Mouse (Mus musculus): ENCODE data around the gene Commd8.

Gene Commd8

DNA sequence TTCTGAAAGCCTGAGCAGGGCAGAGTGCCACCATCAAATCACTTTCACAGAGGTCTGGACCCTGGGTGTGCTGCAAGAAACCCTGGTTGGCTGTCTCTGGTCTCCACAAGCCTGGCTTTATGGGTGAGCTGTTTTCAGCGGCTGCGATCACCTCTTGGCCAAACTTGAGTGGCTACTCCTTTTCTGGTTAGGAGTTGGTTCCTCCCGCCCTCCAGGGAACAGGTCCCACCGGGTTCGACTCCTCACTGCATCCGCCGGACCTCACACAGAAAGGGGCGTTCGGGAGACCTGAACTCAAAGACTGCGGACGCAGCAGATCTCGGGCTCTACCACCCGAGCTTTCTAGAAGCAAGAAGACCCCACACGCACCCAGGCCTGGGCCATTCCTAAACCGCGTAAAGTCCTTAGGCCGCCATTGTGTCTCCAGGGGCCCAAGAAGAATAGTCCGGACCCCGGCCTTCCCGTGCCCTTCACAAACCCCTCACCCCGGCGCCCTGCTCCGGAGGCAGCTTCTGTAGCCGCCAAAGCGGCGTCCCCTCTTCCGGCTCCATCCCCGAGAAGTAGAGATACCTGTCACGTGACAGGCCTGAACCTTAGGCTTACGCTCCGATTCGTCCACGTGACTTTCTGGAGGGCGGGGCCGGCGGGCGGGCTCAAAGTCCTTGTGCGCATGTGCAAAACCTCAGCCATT, at the start of gene Commd8:
Gene Commd8 (minus strand): TSS at position 596 of the 691 bp plus-strand sequence.
- peak; percentile 93 for DNase-seq (ENCODE audit: low spot score)

DNA sequence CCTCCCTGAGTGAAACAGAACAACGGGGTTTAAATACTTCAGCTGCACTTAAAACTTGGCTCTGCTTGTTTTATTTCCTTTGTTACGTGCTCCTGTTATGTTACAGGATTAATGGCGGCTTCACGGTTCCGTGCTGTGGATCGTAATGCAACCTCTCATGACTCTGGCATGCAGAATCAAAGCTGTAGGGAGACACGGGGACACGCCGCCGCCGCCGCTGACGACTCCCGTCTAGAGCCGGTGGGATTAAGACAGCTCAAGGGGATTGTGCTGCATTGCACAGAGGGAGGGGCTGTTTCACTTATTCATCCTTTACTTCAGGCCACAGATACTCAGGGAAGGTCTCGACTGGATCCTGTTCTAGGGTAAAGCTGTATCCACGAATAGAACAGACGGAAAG, 43.8 kb upstream of the Commd8 start:
- no peak for DNase-seq (ENCODE audit: low spot score)

DNA sequence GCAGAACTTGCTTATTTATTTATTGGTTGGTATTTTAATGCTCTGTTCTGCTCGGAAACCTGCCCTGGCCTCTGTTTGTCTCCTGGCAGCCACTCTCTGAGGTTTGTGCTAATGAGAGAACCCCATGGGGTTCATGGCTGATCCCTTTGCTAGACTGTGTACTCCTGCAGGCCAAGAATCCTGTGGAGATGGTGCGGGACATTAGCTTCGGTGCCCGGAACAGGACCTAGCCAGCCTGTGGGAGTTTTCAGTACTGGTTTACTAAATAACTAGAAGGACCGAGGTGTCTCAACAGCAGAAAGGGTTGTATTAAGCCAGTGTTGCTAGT, 42.8 kb upstream of the Commd8 start:
- no peak for DNase-seq (ENCODE audit: low spot score)

DNA sequence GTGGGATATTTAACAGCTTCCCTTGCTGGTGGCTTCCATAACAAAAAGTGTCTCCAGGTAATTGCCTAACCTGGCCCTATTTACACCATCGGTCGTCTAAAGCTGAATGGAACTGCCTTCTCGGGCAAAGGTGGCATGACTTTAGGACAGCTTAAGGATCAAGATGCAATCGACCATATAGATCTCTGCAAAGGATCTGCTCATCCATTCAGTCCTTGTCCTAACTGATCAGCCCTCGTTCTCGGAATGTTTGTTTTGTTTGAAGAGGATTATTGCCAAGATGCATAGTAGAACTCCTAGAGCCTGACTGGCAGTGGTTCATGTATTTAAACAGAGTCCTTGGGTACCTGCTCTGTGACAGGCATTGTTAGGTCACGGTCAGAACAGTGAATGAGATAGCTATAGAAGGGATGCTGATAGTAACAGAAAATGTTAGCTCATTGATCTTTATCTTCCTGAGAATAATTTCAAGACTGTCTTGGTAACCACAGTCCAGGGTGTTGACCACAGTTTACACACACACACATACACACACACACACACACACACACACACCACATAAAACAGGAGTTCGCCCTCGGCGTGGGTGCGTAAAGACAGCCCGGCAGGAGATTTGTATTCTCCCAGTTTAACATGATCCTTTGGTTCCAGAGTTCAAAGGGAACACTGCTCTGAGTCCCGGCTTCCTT, 42.3 kb upstream of the Commd8 start:
- DNase-seq (ENCODE audit: low spot score), result no peak

DNA sequence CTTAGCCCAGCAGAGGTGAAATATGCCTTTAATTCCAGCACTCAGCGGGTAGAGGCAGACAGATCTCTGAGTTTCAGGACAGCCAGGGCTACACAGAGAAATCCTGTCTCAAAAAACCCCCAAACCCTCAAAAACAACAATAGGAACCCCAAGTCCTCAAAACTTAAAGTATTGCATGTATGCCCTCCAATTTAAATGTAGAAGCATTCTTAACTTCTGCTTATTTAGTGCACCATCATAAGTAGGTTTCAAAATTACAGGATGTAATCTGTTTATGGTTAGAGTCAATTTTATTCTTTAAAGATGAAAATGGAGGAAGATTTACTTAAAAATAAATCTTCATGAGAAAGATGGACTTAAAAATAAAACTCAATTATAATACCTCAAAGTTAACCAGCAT, 40.5 kb upstream of the Commd8 start:
- DNase-seq (ENCODE audit: low spot score), result no peak

DNA sequence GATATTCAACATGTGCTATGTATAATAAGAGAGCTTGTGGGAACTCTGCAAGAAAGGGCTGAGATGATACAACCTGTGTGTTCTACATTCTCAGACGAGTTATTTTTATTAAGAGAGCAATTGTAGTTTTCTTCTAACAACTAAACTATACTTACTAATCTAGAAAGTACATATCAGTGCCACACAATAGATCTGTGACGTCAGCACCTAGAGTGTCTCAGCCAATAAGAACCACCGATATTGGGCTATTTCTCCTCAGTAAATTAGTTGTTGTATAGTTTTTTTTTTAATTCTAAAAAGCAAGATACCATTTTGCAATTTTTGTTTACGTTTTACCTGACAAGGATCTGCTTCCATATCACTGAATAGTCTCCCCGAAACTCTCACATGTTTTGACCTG, 37.3 kb upstream of the Commd8 start:
- DNase-seq (ENCODE audit: low spot score), result no peak

DNA sequence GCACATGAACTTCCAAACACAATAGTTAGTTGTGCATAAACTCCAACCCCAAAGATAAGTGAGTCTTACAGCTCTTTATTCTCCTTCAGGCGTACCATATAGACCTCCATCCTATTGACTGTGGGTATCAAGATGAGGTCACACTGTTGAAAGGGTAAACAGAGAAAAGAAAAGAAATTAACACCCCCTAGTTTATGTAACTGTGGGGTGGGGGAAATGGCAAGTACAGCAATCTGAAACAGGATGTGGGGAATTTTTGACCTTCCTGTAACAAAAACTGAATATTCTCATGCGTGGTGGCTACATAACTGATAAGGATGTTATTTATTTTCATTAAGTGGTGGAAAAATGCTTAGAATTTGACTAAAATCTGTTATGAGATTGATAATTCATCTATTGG, 36.5 kb upstream of the Commd8 start:
- no peak for DNase-seq (ENCODE audit: low spot score)

DNA sequence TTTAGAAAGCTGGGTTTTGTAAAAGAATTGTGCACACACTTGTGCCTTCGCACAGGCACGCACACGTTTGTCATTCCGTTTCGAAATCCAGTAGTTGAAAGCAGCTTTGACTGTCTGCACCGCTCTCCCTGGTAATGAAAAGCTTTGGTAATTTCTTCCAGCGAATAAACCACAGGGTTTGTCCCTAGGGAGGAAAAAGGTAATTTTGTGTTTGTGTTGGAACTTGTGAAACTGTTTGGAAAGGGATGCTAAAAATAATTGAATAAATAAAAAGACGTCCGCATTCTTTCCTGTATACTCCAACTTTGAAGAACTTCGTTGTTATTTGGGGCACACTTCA, 35.7 kb upstream of the Commd8 start:
- DNase-seq (ENCODE audit: low spot score), result no peak

DNA sequence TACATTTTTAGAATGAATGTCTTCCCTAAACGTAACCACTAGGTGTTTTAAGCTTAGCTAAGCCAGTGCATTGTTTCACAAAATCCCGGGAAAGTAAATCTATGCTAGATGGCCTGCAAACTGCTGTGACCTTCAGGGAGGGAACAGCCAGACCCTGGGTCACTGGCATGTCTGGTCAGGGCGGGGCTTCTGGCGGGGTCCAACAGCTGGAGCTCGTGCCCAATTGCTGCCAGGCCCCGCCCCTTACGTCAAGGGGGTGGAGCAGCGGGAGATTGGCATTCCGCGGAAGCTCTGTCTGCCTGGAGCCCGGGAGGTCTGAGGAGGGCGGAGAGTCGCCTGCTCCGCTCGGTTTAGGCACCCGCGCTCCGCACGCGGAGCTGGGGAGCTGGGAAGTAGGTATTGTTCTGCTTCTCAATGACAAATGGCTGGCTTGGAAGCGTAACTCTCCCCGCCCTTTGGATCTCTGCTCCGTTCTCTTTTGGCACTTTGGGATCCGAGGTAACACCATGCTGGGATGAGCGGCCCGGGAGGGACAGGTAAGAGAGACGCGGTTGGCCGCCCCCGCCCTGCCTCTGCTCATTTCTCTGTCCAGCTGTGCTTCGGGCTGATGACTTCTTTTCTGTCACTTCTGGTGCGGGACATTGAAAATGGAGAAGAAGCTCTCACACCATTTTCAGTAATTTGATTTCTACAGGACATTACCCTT, 35.2 kb upstream of the Commd8 start:
- DNase-seq (ENCODE audit: low spot score), result peak; percentile 89

DNA sequence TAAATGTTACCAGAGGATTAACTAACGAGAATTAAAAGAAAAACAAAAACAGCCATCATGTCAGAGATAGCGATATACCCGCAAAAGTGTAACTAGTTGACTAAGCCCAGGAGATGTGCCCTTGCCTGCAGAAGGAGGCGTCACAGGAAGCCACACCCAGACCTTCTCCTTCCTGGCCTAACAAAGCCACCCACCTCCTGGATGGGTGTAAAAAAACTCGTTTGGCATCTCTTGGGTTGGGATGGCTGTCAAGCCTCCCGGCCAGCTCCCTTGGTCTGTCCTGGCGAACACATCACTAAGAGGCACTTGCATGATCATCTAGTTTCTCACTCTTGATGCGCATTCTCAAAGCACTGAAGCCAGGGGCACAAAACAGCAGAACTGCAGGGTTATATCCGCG, 34.0 kb upstream of the Commd8 start:
- no peak for DNase-seq (ENCODE audit: low spot score)

DNA sequence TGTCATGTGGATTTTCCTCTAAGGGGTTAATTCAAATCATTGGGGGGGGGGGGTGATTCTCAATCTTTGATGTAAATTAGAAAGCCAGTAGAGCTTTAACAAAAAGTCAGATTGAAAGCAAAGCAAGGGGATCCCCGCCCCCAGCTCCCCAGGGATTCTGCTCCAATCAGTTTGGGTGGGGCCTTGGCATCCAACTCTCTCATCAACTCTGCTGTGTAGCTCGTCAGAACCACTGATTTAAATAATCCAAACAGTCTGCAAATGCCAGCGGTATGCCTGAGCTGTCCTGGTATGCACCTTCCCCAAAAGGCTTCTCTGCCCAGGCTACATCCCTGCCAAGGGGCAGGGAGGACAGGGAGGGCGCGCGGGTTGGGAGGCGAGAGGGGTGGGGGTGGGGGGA, 33.6 kb upstream of the Commd8 start:
- no peak for DNase-seq (ENCODE audit: low spot score)

DNA sequence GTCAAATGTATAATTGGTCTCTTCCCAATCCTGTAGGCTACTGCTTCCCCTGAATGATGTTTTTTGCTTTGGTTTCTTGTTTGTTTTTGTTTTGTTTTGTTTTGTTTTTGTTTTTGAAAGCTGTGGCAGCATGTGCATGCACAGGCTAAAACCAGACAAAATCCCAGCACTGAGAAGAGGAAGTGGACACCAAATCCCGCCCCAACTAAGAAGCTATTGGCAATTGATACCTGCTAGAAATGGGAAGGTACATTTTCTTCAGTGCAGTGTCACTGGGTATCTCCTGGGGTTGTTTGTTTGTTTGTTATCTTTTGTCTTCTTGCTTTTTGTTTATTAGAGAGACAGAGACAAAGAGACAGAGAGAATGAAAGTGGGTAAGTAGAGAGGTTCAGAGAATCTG, 27.5 kb upstream of the Commd8 start:
- no peak for DNase-seq (ENCODE audit: low spot score)

DNA sequence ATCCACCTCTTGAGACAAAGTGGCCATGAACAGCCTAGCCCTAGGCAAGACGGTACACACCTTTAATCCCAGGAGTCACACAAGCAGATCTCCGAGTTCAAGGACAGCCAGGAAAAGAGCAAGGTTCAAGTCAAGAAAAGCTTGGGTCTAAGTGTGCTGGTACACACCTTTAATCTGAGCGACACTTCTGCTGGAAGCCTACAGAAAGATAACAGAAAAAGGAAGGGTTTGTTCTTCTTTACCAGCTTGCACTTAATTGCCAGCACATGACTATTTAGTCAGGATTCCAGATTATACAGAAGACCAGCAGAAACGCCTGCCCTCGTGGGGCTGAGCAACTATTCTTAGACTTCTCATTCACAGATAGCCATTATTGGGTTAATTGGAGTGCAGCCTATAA, 23.9 kb upstream of the Commd8 start:
- DNase-seq (ENCODE audit: low spot score), result no peak

DNA sequence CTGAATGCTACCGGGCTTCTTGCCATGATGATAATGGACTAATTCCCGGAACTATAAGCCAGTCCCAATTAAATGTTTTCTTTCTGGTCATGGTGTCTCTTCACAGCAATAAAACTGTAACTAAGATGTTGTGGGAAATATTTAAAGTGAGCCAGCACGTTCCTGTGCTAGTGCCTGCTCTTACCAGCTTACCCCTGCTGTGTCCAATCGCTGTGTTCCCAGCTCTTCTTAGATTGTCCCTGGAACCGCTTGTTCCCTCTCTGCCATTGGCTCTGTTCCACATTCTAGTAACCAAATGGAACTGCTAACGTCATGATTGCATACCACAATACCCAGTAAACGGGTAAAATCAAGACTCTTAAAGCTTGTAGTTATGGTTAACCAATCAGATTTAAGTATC, 23.2 kb upstream of the Commd8 start:
- DNase-seq (ENCODE audit: low spot score), result no peak

DNA sequence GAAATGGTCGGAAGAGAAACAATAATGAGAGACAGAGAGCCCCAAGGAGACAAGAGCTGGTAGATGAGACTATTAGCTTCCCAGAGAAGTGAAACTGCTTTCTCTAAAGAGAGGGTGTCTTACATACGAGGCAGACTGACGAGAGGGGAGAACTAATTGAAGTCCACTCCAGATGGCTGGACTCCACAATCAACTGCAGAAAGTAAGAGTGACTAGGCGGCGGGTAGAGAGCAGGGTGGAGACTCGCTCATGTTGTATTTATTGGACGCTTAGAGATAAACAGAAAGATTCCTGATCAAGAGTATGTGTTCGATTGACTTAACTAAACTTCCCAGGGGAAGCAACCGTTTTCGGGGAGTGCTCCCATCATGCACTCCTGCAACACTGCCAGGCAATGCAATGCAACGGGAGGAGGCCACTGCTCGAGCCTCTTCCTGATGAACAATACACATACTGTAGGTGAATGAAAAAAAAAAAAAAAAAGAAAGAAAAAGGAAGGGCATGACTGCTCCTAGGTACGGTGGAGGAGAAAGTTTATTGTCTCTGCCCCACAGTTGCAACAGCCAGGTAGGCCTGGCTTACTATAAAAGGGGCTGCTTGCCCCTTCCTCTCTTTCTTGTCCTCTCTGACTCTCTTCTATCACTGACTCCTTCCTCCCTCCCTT, 16.6 kb upstream of the Commd8 start:
- DNase-seq (ENCODE audit: low spot score), result no peak

DNA sequence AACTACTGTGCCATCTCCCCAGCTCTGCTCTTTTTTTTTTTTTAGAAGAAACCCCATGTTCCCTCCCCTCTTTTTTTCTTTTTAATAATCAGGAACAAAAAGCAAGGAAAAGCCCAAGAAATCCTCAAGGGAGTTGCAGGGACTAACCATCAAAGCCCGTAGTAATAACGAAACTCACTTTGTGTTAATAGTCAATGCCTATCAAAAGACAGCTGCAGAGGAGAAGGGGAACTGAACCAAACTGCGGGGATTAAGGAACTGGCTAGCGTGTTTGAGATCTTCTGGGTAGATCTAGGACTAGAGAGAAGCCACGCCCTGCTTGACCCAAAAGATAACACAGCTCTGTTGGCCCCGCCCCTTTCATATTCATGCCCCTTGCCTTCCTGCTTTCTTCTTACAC, 15.9 kb upstream of the Commd8 start:
- DNase-seq (ENCODE audit: low spot score), result no peak

DNA sequence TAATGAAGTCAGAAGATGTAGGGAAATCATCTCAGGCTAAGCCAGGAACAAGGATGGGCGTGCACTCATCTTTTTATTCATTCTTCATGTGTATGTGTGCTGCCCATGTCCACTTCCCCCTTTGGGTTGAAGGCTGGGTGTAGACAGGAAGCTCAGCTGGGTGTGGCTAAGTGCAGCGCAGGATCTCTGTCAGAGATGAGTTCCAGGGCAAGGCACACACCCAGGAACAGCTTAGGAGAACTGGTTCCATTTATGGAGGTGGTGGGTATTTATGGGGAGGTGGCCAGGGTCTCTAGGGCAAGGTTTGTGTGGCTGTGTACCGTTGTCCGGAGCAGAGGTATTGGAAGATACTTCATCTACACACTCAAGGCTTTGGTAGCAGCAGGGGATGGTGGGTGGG, 14.8 kb upstream of the Commd8 start:
- no peak for DNase-seq (ENCODE audit: low spot score)

DNA sequence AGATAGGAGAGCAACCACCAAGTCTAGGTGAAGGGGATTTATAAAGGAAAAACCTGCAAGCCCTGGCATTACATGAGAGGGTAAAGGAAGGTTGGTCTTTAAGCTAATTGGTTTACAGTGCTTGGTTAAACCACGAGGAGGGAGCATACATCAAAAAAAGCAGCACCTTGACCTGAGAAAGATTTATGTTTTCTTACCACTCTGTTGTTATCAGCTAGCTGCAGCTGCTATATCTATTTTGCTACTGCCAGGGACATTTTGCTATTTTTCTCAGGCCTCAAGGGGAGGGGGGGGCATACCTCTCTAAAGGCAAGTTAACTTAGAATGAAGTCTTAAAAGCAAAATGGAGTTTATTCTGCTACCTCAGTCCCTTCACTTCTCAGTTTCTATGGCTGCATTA, 13.2 kb upstream of the Commd8 start:
- DNase-seq (ENCODE audit: low spot score), result no peak

DNA sequence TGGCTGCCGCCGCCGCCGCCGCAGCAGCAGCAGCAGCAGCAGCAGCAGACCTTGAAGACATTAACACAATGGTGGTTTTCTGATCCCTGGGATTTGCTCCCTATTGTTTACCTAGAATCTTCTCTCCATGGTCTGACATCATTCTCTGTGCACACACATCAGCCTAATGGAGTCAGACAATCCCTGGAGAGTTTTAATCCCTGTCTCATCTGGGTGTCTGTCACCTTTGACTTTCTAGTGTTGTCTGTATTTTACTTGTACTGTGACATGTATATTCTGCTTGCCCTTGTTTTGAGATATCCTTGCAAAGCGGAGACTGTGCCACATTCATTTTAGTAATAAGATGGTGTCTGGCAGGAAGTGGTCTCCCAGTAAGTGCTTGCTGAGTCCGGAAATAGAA, 7.5 kb upstream of the Commd8 start:
- peak; percentile 57 for DNase-seq (ENCODE audit: low spot score)

DNA sequence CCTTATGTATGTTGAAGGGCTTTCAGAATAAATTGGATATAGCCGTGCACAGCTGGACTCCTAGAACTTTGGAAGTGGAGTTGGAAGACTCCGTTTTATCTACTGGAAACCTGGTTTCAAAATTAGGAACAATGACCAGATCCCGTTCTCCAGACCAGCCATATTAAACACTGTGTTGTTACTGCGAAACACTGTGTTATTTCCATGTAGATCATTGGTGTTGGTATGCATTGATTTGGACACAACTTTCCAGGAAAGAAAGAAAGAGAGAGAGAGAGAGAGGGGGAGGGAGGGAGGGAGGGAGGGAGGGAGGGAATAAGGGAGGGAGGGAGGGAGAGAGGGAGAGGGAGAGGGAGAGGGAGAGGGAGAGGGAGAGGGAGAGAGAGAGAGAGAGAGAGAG, 7.1 kb upstream of the Commd8 start:
- DNase-seq (ENCODE audit: low spot score), result peak; percentile 10

DNA sequence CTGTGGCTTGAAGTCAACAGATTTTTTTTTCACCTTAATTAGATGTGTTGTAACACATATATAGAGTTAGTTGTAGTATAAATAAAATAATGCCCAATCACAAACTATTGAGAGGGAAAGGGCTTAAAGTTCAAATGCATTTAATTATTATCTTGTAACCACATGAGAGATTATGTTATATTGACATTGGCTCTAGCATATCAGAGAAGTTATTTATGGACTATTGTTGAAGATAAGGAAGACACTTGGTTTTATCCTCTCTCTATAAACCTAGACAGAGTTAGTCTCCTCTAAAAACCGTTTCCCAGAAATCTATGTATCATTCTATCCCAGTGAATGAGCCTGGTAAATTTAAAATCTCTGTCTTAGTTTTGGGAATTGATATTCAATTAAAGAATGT, 5.5 kb upstream of the Commd8 start:
- DNase-seq (ENCODE audit: low spot score), result no peak

DNA sequence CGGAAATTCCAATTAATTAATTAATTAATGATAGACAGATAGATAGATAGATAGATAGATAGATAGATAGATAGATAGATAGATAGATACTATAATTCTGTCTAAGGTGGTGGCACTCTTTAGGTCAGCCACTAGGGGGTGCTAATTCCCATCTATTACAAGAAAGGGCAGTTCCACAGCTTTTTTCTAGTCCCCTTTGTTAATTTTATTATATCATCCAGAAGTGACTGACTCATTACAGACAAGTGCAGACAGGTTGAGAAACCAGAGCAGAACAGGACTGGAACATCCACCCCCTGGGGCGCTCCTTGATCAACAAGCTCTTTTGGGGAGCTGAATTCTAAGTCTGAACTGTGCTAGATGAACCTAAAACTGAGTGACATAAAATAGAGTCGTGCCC, 4.7 kb upstream of the Commd8 start:
- DNase-seq (ENCODE audit: low spot score), result peak; percentile 67

DNA sequence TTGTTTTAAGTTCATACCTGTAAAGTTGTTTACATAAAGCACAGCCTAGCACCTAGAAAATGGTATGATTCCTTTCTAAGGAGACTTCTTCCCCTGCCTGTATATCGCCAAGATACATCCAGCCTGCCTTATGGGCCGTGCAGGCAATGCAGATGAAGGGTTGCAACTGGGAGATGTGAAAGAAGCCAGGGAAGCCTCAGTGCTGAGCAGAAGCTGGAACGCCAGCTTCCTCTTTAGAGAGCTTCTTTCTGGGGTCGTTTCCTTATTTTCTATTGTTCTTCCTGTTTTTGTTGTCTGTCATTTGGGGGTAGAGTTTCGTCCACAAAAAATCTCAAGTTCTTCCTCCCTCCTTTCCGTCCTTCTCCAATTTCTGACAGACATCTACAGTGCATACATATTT, 2.1 kb upstream of the Commd8 start:
- no peak for DNase-seq (ENCODE audit: low spot score)
